Mouse (Mus musculus) spleen, adult 2 months (tissue): ENCODE measurements around the gene Ints7.

Source experiments
- CTCF ChIP-seq: fragments of 200-500 bp; IDR thresholded peaks from 2 replicates; pipeline ENCODE4 v1.5.1; 2011; ENCODE audit warnings: mild to moderate bottlenecking, inconsistent platforms; ENCODE audit not compliant: insufficient read depth, insufficient read length, insufficient replicate concordance; ENCODE audit errors: extremely low read depth
- POLR2A ChIP-seq: fragments of 200-500 bp; IDR thresholded peaks from 2 replicates; pipeline ENCODE4 v1.6.1; 2011; ENCODE audit warnings: low read depth, low read length, inconsistent platforms

DNA sequence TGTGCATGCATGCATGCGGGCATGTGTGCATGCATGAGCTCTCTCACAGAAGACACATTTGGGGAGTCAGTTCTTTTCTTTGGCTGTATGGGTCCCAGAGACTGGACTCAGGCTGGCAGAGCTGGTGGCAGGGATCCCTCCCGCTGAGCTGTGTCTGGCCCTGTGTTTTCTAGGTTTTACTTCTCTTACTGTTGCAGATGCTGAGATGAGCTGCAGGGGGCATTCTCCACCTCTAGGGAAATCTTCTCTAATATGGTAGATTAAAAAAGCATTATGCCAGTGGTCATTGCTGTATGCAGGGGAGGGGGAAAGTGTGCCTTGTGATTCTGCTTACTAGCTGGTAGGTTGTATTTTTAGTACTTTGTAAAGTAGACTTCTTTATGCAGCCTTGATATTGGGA is 10.3 kb downstream of the Ints7 start:
- no peak for TF ChIP-seq POLR2A
- no peak for TF ChIP-seq CTCF
